Mouse (Mus musculus) gastrocnemius, postnatal 4 days (tissue): ENCODE data around the gene Mpp1. TPM values are rescaled to one million over a fixed set of nuclear protein-coding genes. Genes with fewer than 3 reads are reported as not detected.

ENCODE experiments used
- DNase-seq, 2 experiments: peaks; one replicate each; pipeline ENCODE4 v3.0.0; 2021 to 2022; ENCODE audit warnings: low spot score in 2 of 2, mixed read lengths in 2 of 2
- total RNA-seq, 2 experiments: library from RNA; stranded (reverse); gene quantifications; 2 replicates each; pipeline ENCODE4 v1.2.3; 2021

Mpp1 gene
- total RNA-seq, 2 experiments from 2014 or later, result 28.7 to 32.4 TPM

DNA sequence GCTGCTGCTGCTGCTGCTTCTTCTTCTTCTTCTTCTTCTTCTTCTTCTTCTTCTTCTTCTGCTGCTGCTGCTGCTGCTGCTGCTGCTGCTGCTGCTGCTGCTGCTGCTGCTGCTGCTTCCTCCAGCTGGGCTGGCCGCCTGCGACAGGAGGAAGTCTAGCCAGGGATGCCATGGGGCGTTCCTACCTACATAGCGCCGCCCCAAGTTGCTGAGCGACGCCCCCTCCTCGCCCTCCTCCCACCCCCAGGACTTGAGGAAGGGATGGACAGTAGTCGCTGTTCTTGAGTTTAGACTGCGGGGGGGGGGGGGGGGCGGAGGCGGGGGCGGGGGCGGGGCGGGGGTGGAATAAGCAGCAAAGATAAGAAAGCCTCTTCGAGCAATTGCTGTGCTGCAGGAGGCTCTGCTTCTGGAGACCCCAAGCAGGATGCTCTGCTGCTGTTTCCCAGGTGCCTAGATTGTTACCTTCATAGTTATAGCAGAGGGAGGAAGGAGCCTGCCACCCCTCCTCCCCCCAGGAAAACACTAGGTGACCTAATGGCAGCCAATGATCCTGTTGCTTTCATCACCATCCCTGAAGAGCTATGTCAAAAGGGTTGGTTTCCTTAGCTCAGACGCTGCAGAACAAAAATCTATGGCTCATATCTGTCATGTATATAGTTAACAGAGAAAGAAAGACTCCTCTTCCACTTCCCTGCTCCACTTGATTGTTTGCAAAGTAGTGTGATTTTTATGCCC is 45.9 kb downstream of the Mpp1 start, which contains the start of gene Gab3:
Gene Gab3 (minus strand): TSS at position 685 of the 735 bp plus-strand sequence.
- peak in 1 of 2 experiments; percentile 51 for DNase-seq

GRCm38 (mm10) chrX:75083982-75084773 is 46.6 kb downstream of the Mpp1 start:
- DNase-seq, result peak in 1 of 2 experiments; percentile 13

DNA sequence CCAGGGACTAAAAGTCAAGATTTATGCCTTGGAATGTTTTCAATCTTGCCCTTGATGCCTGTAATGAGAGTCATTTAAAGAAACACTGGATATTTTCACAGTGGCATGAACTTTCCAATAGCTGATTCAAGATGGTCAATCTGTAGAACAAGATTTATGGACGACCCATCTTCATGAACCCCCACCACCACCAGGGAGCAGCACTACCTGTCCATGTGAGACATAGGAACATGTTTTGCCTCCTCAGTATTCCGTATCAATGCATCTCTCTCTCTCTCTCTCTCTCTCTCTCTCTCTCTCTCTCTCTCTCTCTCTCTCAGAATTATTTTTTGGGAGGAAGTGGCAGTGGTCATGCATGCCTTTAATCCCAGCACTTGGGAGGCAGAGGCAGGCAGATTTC is 48.5 kb downstream of the Mpp1 start:
- no peak for DNase-seq

Other genes starting within 250 kb of the Mpp1 start
- gene Gab3, start 45.6 kb downstream of the Mpp1 start, total RNA-seq, result 1 to 10 TPM; 3.3 TPM
- gene Dkc1, start 35.2 kb downstream of the Mpp1 start, total RNA-seq, result 10 to 100 TPM; 34.3 to 35.6 TPM
- gene Smim9, start 32.8 kb upstream of the Mpp1 start, total RNA-seq, result not detected